Mouse (Mus musculus) cerebellum, adult (tissue): ENCODE measurements at regions not wholly inside any gene's neighbourhood (a gene's known extent, or its start where the extent isn't known, plus 50 kb on each side); places are given as distances from the start of the nearest gene placed in this dataset.
"Not testable (repeated sequence)": the region's sequence is repeated elsewhere in the genome, so short reads cannot be mapped to it uniquely, and the experiment has no call there.

Experiments used
- ATAC-seq: cut with Nextera tagmentation; 2 replicates; pipeline ENCODE4 v1.9.2; 2017; ENCODE audit warnings: mild to moderate bottlenecking, moderate library complexity, mixed read lengths; ENCODE audit not compliant: insufficient number of reproducible peaks, low FRiP score, low TSS enrichment

DNA sequence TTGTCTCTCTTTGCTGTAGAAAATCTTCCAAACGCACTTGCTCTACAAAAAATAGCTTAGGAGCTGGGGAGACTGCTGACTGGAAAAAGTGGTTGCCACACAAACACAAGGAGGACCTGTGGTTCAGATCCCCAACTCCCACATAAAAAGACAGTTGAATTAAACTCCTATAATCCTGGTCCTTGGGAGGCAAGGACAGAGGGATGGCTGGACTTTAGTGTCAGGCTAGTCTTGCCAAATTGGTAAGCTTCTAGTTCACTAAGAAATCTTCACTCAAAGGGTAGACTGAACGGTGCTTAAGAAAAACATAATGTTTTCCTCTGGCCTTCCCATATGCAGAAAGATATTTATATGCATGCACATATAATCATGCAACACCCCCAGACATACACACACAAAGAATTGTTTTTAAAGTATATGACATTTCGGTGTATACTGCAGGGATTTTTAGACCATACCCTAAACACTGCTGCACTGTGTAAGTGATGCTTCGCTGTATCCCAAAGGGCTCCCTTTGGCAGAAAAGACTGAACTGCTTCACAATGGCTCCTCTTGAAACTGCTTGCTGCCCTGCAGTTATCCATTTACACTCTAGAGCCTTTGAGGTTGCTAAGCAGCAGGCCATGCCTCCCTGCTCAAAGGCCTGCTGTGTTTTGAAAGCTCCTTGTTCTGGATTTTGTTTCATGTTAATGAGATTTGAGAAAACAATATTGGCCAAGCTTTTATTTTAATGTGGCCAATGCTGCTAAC, 1299.3 kb downstream of the Zfp704 start:
- ATAC-seq, result no peak

DNA sequence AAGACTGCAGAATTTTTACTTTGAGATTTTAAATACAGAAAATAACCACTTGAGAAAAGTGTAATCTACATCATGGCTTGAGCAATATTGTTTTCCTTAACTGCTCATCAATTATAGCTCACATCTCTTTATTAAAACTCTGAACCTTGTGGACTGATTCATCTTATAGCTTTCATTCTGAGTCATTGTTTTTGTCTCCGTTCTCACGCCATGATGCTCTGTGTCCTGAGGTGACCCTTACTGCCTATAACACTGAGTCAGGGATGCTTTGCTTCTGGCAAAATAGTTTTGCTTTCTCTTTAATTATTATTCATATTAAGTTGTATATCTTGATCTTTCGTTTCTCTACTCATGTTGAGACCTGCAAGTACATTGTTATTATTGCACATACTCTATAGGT, 1302.6 kb downstream of the Zfp704 start:
- ATAC-seq, result no peak

DNA sequence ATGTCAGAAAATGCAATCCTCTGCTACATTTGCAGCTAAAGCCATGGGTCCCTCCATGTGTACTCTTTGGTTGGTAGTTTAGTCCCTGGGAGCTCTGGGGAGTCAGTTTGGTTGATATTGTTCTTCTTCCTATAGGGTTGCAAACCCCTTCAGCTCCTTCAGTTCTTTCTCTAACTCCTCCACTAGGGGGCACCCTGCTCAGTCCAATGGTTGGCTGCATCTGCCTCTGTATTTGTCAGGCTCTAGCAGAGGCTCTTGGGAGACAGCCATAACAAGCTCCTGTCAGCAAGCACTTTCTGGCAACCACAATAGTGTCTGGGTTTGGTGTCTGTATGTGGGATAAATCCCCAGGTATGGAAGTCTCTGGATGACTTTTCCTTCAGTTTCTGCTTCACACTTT, 1305.1 kb downstream of the Zfp704 start:
- no peak for ATAC-seq

DNA sequence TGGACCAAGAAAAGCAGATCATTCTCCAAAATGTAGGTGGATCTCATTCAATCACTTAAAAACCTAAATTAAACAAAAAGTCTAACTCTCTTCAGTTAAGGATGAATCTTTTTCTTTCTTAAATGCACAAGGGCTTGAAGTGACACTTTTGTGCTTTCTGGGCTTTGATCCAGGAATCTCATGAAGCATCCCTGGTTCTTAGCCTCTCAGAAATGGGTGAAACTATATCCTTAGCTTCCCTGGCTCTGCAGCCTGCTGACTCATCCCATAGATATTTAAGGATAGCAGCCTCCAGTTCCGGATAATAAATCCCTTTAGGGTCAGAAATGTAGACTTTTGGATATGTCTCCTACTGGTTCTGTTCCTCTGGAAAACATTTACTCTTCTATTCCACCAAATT, 1316.8 kb downstream of the Zfp704 start:
- ATAC-seq, result no peak

DNA sequence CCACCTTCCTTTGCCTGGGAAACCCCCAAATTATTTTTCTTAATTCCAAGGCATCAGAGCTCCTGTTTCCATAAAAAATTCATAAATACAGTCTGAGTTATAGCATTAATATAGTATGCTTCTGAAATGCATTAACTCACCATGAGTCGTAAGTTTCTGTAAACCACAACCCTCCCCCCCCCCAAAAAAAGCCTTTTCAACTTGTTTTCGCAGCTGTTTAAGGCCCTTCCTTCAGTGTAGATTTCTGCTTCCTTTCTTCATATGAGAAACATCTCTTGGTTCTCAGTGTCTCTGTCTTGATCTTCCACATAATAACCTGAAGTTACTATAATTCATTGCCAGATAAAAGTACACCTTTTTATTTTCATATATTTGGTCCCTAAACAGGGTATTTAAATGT, 1320.3 kb downstream of the Zfp704 start:
- no peak for ATAC-seq

DNA sequence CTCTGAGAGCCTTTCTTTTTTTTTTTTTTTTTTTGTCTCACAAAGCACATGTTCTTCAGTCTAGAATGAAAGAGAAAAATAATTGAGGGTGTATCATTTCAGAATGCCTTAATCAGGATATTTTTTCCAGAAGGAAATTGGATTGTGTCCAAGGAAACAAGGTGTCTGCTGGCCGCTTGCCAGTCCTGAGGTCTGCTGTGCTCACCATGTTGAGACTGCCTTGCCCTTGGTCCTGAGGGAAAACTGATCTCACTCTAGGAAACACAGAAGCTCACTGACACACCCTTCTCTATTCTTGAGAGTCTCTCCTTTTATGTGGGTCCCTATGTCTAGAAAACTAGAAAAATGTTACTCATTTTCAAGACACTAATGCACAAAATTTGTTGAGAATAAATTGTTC, 1321.4 kb downstream of the Zfp704 start:
- no peak for ATAC-seq

DNA sequence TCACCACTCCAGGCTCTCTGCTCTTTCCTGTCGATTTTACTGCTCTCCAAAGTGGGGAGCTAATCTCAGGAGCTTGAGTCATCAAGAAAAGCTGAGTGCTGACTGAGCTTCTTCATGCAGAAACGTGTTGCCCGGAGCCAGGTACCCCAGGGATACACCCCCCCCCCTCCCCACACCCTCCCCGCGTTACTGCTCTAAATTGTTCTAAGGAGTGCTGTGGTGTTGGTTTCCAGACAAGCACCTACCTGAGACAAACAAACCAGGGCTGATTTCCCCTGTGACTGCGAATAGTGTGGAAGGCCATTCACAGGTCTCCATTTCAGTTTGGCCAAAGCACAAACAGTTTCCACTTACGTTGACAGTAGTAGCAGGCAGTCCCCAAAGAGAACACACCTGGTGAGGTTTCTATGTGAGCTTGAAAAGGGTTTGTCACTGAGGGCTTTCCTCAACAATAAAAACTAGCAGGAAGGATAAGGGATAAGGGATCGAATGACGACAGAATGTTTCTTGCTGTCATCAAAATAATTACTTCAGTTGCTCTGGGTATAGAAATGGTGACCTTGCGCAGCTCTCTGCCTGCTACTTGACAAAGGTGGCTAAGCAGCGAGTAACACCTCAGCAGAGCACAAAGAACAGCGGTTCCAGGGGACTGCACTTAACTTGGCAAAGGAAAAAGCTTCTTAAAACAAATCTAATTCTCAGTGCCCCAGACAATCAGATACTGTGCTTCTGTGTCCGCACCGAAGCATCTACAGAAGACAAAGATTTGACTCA, 1325.0 kb downstream of the Zfp704 start:
- no peak for ATAC-seq

DNA sequence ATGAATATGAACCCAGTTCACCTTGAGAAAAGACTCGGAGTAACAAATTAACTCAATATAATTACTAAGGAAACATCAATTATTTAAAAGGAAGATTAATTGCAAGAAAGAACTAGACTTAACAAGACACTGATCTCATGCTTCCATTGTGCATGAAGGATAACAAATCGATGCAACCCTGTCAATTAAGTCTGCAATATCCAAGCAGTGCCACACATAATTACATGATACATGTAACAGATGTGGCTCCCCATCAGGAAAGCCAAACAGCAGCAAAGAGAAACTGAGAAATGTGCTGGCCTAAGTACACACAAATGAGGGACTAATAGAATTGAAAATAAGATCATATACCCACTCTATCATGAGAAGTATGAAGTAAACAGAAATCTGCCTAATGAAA, 1327.5 kb downstream of the Zfp704 start:
- ATAC-seq, result no peak

DNA sequence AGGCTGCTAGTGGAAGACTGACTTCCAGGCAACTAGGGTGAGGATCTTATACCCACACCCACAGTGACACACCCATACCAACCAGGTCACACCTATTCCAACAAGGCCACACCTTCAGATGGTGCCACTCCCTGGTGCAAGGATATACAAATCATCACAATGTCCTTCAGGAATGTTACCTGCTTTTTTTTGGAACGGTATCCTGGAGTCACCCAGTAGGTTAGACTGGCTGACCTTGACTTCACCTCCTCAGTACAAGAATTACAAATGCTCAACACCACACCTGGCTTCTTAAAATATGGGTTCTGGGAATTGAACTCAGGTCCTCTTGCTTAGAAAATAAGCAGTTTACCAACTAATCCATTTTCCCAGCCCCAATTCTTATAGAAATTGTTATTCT, 1333.2 kb downstream of the Zfp704 start:
- no peak for ATAC-seq

DNA sequence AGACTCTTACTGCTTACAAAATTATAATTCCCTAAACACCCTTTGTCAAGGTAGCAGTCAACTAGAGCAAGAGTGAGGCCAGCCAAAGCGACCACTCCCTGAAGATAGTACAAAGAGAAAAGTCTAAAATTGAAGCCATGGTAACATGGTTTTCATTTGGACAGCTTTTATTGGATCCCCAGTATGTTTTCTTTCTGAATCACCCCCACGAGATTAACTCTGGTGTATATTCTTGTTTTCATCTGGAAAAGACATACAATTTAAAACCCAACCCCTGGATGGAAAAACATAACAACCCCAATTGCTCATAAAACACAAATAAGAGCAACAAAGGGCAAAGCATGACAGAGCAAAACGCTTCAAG, 1339.0 kb downstream of the Zfp704 start:
- no peak for ATAC-seq

DNA sequence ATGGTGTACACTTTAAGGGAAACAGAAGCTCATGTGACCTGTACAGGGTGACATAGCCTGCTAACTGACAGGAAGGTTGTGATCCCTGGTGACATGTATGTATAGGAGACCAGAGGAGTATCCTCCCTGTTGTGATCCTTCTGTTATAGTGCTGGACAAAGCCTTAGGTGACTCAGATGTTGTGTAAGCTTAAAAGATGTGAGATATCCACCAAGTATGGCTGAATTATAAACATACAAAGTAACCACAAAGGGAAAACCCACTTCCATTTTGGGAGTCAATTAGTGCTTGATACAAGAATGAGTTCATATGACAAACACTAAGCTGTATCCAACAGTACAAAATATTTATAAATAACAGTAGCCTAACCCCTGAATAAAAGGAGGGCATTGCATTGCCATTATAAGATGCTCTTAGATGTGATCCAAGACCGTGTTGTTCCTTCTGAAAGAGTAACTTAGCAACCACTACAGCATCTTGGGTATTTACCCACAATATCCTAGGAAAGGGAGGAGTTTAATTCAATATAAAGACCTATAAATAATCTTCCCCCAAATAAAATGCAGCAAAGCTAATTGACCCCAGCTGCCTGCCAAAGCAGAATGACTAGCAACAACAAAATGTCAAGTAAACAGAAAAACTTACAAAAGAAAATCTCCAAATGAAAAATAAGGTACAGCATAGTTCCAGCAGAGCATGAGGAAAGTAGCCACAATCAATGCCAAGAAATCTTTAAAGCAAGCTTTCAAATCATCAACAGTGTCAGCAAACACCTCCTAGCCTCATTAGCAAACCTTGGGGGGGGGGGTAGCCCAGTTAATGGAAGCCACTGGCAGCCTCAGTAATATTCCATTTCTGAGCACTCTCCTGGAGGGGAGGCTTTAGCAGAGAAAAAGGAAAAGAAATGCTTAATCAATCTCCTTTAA, 1339.6 kb downstream of the Zfp704 start:
- ATAC-seq, result no peak

DNA sequence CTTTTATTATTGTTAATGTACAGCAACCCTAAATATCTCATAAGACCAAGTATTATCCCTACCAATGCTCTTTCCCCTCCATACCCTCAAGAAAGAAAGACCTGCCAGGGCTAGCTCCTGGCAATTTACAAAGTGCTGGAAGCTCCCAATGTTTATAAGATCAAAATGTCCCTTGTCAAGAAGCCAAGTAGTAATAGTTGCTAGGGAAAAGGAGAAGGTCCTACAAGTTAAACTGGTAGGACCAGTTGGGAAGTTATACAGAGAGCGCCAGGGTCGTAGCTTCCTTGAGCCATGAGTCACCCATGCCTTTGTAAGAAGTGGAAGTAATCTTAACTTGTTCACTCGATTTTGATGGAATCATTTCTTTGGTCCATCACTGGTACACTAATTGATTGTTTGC, 1344.1 kb downstream of the Zfp704 start:
- no peak for ATAC-seq

DNA sequence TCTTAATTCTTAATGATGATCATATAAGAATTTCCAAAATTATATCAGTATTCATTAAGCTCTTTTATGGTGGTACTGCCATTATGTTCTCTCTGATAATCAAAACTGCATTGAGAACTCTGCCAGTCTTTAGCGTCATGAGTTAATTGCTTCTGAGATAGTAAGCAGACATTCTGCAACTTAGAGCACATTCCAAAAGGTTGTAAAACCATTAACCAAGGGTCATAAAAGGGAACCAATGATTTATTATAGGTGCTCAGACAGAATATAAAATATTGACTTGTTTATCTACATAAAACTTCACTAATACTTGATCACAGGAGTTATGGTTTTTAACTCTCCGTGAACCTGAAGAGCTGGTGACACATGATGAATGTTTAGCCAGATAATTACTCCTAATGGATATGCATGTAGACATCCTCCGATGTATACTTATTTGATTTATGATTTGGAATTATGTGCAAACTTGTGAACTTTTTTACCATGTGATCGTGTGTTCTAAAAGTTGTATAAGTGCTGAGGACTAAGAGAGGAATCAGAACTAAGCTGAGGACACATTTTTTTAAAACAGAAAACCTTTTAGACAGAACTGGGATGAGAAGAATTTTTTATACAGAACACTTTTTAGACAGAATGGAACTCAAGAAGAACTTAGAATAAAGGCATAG, 1345.4 kb downstream of the Zfp704 start:
- no peak for ATAC-seq

DNA sequence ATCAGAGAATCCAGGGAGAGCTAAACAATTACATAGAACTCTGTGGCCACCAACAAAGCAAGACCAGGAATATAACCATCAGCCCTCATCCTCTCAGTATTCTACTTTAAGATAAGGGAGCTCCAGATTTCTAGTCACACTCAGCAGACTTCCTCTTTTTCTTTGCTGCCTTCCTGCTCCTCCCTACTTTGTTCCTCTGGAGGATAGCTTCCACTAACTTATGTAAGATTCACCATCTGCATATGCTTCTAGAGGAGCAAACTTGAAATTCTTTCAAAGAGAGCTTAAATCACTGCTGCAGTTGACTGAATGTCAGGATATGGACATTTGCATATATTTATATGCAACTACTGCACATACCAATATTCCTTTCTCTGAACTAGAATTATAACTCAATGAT, 1352.6 kb downstream of the Zfp704 start:
- no peak for ATAC-seq

DNA sequence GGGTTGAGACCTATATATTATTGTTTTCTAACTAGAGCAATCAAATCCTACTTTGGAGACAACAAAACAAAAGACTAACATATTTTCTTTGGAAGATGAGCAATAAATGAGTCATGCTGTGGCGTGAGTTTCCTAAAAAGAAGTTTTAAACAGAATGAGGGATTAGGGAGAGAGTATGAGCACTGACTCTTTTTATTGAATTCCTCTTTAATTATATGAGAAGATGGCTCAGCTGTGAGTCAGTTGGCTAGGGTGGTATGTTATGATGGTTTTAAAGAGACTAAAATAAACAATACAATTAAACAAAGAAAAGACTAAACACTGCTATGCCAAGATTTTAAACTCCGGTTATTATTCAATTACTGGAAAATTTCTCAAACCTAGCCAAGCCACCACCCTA, 1357.6 kb downstream of the Zfp704 start:
- no peak for ATAC-seq

DNA sequence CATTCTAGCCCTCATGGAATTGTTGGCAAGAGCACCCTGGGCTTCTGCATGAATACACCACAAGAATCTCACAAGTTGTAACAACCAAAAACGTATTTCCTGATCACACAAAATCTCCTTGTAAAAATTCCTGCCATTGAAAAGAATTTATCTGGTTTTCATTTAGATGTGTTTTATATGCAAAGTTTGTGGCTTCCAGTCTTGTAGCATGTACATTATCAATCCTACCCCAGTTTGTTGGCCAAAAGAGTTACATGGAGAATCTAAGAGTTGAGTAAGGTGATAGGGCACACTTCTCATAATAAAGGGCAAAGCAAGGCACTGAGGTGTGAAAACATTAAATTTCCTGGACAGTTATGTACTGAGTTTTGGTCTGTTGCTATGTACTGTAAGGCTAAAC, 1361.0 kb downstream of the Zfp704 start:
- no peak for ATAC-seq

DNA sequence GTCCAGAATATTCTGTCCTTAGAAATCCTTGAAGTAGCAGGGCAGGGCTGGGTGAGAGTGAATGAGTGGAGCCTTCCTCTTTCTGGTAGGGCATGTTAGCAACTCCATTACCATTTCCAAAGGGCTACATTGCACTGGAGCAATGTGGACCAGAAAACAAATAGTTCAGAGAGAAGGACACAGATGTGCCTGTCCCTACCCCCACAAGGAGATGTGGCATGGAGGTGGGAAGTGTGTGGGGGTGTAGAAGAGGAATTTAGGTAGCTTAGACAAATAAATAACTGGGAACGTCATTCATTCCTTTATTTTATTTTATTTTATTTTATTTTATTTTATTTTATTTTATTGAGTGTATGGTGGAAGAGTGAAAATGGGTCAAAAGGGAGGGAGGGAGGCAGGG, 1364.1 kb downstream of the Zfp704 start:
- ATAC-seq, result not testable (repeated sequence)

DNA sequence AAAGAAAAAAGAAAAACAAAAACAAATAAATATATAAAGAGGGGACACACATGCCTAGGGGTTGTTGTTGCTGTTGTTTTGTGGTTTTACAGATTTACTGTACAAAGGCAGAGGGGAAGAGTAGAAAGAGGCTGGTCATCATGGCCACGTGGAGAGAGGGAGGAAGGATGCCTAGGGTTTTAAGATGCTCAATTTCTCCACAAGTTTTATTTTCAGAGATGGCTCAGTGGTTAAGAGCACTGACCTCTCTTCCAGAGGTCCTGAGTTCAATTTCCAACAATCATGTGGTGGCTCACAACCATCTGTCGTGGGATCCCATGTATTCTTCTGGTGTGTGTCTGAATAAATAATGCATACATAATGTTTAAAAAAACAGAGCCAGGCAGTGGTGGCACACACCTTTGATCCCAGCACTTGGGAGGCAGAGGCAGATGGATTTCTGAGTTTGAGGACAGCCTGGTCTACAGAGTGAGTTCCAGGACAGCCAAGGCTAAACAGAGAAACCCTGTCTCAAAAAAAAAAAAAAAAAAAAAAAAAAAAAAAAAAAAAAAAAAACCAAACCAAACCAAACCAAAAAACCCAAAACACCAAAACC, 1364.6 kb downstream of the Zfp704 start:
- ATAC-seq, result peak; percentile 96

DNA sequence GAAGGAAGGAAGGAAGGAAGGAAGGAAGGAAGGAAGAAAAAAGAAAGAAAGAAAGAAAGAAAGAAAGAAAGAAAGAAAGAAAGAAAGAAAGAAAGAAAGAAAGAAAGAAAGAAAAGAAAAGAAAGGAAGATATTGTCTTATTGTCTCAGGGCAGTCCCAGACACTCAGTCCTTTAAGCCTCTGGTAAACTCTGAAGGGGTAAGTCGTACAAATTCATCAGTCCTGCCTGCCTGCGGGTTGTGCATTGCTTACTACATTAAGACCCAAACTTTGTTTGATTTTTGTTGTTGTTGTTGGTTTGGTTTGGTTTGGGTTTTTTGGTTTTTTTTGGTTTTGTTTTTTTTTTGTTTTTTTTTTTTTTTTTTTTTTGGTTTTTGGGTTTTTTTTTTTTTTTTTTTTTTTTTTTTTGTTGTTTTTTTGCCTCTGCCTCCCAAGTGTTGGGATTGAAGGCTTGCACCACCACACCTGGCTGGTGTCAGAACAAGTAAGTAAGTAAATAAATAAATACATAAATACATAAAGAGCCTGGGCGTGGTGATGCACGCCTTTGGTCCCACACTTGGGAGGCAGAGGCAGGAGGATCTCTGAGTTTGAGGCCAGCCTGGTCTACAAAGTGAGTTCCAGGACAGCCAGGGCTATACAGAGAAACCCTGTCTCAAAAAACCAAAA, 1365.2 kb downstream of the Zfp704 start:
- ATAC-seq, result not testable (repeated sequence)
